In the genomic region with DNA sequence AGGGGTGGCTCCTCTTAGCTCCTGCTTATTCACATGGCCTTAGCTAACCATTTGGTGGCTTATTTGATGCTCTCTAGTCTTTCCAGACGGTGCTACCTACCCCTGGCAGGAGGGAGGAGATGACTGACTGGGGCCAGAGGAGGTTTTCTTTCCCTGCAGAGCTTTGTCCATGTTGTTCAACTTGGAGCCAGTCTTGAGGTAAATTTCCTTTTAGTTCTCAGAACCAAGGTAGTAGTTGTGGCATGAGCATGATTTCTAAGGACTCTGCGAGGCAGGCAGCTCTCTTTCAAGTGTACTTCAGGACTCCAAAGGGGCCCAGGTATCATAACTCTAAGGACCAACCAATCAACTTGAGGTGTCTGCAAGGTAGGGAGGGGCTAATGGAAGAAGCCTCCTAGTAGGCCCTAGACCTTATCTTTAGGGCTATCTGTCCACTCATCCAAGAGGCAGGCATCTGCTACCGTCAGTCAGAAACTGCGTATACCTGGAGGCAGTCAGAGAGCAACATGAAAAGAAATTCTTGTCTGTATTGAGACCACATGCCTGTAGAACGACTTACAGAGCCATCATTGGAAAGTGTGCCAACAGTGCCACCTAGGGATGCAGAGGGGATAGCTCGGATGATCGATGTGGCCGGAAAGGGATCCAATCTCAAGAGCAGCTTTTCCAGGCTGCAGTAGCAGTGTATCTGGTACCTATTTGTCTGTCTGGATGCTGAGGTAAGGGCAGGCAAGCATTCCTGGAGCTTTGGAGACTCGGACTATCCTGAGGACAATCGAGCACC, we compare ENCODE assay signal across 9 mouse cellular contexts. TPM values are rescaled to one million over a fixed set of nuclear protein-coding genes. Genes with fewer than 3 reads are reported as not detected.
DNase-seq lines count a peak whose midpoint lies in the region; ATAC-seq lines count a peak whose summit lies in the region.
"Had no signal": no experiment of that assay in that cellular context is flagged by ENCODE, and none has a peak within 500 bp of the region (broad histone marks: within the 10 kb centered on the region; RNA-seq: fewer than 3 reads in every experiment).

No protein-coding gene starts in this region.

- H3K4me2 ChIP-seq in heart, embryonic 11.5 days: no peak overlapping the region
- H3K4me2 ChIP-seq in stomach, embryonic 14.5 days (replicated peaks; ENCODE audit: low read depth, low read length): no peak overlapping the region
- H3K4me2 ChIP-seq: midbrain, embryonic 12.5 days had no signal

- H3K27me3 ChIP-seq in heart, embryonic 11.5 days (ENCODE audit: control insufficient read depth, insufficient read depth, low read length): no peaks in the 10 kb centered on the region
- no peaks in the 10 kb centered on the region for H3K27me3 ChIP-seq in stomach, embryonic 14.5 days (ENCODE audit: control insufficient read depth, insufficient read depth, low read length)
- H3K27me3 ChIP-seq: midbrain, embryonic 12.5 days had no signal

- no peak for ATAC-seq in heart, embryonic 11.5 days (replicated peaks; ENCODE audit: insufficient number of reproducible peaks, low FRiP score, low TSS enrichment)
- peak; percentile 37; the same call in 1 of the 2 replicates for ATAC-seq in stomach, embryonic 14.5 days (ENCODE audit: insufficient number of reproducible peaks, insufficient read depth, low FRiP score, low read depth)

- no peaks in the 10 kb centered on the region for H3K9me3 ChIP-seq in heart, embryonic 11.5 days (replicated peaks; ENCODE audit: control insufficient read depth, low read length)
- H3K9me3 ChIP-seq in stomach, embryonic 14.5 days (ENCODE audit: control insufficient read depth, low read depth, low read length): no peaks in the 10 kb centered on the region
- H3K9me3 ChIP-seq: midbrain, embryonic 12.5 days had no signal

- H3K36me3 ChIP-seq in heart, embryonic 11.5 days (ENCODE audit: control insufficient read depth, insufficient read depth, low read length): peaks cover 9% of the 10 kb centered on the region
- H3K36me3 ChIP-seq in stomach, embryonic 14.5 days (ENCODE audit: control insufficient read depth, insufficient read depth, low read length): peaks cover 24% of the 10 kb centered on the region

- DNase-seq in heart, adult 11 months: peak; percentile 91
- DNase-seq in NIH3T3 (ENCODE audit: low read depth): peak; percentile 78
- peak; percentile 86 to 89 for DNase-seq in cerebellum, postnatal 10 days
- peak; percentile 46 for DNase-seq in heart, adult 8-10 months (ENCODE audit: low spot score)
- peak; percentile 69 to 78 for DNase-seq in layer of hippocampus, postnatal 10 days (ENCODE audit: low spot score in 2 of 2)
- peak; percentile 75 for DNase-seq in mesoderm, embryonic 11.5 days (ENCODE audit: low read depth, low spot score)

- H3K27ac ChIP-seq in heart, embryonic 11.5 days (ENCODE audit: low read depth, low read length): no peak overlapping the region
- no peak overlapping the region for H3K27ac ChIP-seq in stomach, embryonic 14.5 days (ENCODE audit: low read length)
- H3K27ac ChIP-seq: midbrain, embryonic 12.5 days had no signal

- WGBS in heart, embryonic 11.5 days (ENCODE audit: insufficient replicate concordance): 36% methylated on average over 10 of the region's 10 CpGs
- 46% methylated on average over 10 of the region's 10 CpGs for WGBS in stomach, embryonic 14.5 days

- H3K9ac ChIP-seq in heart, embryonic 11.5 days (ENCODE audit: low read depth, low read length): no peak overlapping the region
- no peak overlapping the region for H3K9ac ChIP-seq in stomach, embryonic 14.5 days (replicated peaks; ENCODE audit: low read depth, low read length)
- H3K9ac ChIP-seq: midbrain, embryonic 12.5 days had no signal

- H3K4me3 ChIP-seq in heart, embryonic 11.5 days (ENCODE audit: low read depth, low read length): no peak overlapping the region
- H3K4me3 ChIP-seq in stomach, embryonic 14.5 days (ENCODE audit: low read depth, low read length): no peak overlapping the region
- H3K4me3 ChIP-seq: midbrain, embryonic 12.5 days had no signal

- peaks cover 7% of the 10 kb centered on the region for H3K4me1 ChIP-seq in heart, embryonic 11.5 days (ENCODE audit: control insufficient read depth, insufficient read depth, low read length)
- no peaks in the 10 kb centered on the region for H3K4me1 ChIP-seq in stomach, embryonic 14.5 days (ENCODE audit: control insufficient read depth, insufficient read depth, low read length)
- H3K4me1 ChIP-seq: midbrain, embryonic 12.5 days had no signal

RNA-seq across cellular contexts. Expression of a gene that starts 50.5 kb away (rescaled TPM):
- polyA plus RNA-seq in heart, embryonic 11.5 days (2014; fragmentation: Nextera tagmentation; extraction: Ambion mirVana): 3.0 and 3.2 TPM in 2 replicates
- total RNA-seq in heart, adult 8-10 months (2022): 10 to 100 TPM in 1 of 4 experiments, 1 to 10 TPM in 3; 5.5 to 11.1 (median 7.2) TPM
- total RNA-seq in layer of hippocampus, postnatal 10 days (2021): 10 to 100 TPM in 1 of 2 experiments, 1 to 10 TPM in 1; 9.8 to 10.3 TPM
- polyA plus RNA-seq in stomach, embryonic 14.5 days (2014; fragmentation: Nextera tagmentation; extraction: Ambion mirVana): 0.34 and 0.51 TPM in 2 replicates
